Mouse (Mus musculus): ENCODE measurements around the gene Mcf2l. TPM values are rescaled to one million over a fixed set of nuclear protein-coding genes. Genes with fewer than 3 reads are reported as not detected.

Gene Mcf2l
- total RNA-seq, 1 experiment from 2014 or later, result 3.3 TPM

DNA sequence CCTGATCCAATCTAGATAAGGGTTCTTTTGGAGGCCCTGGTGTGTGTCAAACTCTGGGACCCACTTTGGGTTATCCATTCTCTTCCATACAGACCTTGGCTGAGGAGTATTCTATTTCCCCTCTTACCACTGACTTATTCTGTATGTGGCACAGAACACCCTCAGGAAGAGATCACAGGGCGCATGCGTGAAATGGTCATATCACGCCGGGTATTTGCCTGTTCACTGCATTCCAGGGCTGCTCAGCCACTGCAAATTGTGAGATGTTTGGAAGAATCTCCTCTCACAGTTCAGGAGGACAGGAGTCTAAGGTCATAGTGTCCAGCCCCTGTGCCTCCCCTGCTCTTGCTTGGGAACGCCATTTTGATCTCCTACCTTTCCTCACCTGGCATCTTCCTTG, 3.0 kb upstream of the Mcf2l start:
- ATAC-seq (replicated peaks; ENCODE audit: insufficient number of reproducible peaks, low FRiP score, low TSS enrichment, poor library complexity, severe bottlenecking), result no peak

DNA sequence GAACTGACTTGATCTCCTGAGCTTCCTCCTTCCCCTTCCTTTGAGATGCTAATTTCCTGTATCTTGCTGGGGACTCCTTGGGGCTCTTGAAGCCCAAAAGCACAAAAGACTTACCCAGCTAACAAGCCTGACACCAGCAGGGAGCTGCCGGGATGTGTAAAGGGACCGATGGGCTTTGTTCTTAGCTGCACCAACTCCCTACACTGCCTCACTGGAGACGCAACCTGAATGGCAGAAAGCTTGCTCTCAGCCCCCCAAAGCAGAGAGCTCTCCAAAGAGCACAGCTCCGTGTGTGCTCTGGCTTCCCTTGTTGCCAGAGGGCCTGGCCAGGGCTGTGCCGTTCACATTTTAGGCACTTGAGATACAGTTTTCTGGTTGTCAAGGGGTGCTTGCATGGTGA, 2.1 kb upstream of the Mcf2l start:
- ATAC-seq (replicated peaks; ENCODE audit: insufficient number of reproducible peaks, low FRiP score, low TSS enrichment, poor library complexity, severe bottlenecking), result no peak

DNA sequence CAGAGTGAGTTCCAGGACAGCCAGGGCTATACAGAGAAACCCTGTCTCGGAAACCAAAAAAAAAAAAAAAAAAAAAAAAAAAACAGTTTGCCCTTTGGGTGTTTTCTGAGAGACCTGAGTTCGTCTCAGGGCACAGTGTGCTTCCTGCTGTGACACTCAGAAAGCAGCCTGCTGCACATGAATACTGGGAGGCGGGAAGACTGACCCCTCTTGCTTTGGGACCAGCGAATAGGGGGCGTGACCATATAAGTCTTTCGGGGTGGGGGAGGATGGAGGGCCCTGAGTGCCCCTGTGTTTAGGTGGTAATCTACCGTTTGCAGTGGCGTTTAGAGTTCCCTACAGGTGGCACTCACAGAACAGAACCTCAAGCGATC, 636 bp upstream of the Mcf2l start:
- no peak for ATAC-seq (replicated peaks; ENCODE audit: insufficient number of reproducible peaks, low FRiP score, low TSS enrichment, poor library complexity, severe bottlenecking)

DNA sequence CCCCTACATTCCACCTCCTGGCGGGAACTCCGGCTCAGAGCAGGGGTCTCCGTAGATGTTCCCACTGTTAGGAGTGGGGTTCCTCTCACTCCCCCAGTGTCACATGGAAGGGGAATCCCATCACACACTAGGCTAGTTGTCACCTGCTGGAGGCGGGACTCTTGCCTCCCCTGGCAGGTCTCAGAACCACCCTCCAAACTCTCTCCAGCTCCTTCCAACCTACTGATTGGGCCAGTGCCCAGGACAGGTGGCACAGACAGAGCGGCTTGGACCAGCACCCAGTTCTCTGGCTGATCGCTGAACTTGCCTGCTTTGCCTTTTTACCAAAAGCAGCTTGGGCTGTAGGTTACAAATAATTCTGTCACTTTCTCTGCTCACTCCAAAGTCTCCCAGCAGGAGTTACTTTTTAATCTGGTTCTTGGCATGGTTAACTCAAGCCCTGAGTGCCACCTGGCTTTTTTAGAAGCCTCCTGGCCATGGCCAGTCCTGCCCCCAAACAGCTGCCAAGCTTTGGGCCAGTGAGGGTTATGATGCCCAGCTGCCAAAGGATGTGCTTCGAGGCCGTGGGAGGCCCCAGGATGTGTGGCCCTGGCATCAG, 687 bp downstream of the Mcf2l start:
- no peak for ATAC-seq (replicated peaks; ENCODE audit: insufficient number of reproducible peaks, low FRiP score, low TSS enrichment, poor library complexity, severe bottlenecking)

DNA sequence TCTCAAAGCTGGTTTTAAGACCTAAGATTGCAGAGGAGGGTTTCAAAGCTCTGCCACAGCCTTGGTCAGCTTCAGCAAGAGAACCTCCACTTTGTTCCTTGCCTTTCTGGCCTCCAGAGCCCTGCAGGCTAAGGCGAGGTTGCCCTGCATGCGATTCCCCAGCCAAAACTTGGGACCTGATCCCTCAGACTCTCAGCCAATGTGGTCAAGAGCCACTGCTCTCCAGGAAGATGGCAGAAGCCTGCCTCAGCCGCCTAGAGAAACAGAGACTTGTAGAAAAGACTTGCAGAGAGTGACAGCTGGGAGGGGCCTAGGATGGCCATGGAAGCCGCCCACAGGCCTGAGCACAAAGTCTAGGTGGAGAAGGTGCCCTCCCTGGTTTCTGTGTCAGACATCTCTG, 1.4 kb downstream of the Mcf2l start:
- no peak for ATAC-seq (replicated peaks; ENCODE audit: insufficient number of reproducible peaks, low FRiP score, low TSS enrichment, poor library complexity, severe bottlenecking)

DNA sequence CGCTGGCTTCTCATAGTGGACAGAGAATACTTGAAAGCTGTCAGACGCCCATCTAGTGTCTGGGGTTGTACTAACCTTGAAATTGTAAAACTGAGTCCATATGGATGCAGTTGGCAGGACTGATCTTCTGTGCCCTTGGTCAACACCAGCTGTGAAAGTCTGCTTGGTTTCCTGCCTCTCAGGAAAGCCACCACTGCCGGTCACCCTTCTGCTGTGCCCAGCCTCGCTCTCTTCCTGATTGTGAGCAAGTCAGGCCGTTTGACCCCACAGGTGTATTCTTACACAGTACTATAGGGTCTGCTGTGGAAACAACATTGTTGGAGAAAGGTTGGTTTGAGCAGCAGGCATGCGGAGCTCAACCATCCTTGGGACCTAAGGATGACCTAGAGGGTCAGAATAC, 3.5 kb downstream of the Mcf2l start:
- no peak for ATAC-seq (replicated peaks; ENCODE audit: insufficient number of reproducible peaks, low FRiP score, low TSS enrichment, poor library complexity, severe bottlenecking)

DNA sequence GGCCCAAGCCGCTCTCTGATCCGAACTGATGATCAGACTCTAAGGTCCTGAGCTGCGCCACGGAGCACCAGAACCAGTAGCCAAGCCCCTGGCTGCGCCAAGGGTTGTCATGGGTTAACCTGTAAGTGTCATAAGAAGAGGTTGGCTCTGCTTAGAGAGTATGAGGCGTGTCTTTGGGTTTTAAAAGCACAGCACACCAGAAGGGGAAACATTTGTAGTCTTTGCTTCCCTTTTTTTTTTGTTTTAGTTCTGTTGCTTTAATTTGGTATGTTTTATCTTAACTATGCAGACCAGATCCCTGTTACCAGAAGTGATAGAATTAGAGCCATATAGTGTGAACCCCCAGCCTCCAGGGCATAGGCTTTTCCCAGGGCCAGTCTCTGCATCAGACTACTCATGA, 6.6 kb downstream of the Mcf2l start:
- no peak for ATAC-seq (replicated peaks; ENCODE audit: insufficient number of reproducible peaks, low FRiP score, low TSS enrichment, poor library complexity, severe bottlenecking)

DNA sequence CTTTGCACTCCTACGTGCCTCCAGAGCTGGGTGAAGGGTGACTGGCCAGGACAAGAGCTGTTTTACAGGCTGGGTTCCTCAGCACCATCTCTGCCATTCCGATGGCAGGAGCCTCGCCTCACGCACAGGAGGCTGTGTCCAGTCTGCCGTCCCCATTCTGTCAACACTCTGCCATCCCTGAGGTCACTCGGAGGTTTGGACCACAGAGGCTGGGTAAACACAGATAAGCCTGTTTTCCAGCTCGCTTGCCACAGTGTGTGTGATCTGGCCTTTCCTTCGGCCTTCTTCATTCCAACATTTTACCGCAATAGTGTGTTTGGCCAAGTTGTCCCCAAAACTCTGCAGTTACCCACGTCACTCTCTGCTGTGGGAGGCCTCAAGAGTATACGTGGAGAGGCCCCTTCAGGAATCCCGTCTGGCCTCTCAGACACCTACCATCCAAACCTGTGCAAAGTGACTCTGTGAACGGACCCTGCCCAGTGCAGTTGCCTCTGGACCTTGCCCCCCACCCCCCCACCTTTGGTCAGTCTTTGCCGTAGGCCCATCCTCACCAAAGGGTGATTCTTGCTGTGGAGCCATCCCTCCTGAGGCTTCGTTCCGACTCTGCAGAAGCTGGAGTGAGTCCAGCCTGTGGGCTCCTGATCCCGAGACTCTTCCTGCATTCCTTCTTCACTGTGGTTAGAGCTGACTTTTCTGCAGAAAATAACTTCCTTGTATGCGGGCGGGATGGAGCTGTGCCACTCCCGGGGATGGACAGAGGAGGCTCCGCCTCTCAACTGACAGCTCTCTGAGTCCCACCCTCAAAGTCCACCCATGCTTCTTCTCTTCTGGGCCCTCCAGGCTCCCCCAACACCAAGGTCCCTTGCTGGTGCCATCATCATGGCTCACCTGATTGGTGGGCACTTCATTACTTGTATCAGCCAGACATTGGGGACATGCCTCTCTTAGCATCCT, 9.7 kb downstream of the Mcf2l start:
- no peak for ATAC-seq (replicated peaks; ENCODE audit: insufficient number of reproducible peaks, low FRiP score, low TSS enrichment, poor library complexity, severe bottlenecking)

DNA sequence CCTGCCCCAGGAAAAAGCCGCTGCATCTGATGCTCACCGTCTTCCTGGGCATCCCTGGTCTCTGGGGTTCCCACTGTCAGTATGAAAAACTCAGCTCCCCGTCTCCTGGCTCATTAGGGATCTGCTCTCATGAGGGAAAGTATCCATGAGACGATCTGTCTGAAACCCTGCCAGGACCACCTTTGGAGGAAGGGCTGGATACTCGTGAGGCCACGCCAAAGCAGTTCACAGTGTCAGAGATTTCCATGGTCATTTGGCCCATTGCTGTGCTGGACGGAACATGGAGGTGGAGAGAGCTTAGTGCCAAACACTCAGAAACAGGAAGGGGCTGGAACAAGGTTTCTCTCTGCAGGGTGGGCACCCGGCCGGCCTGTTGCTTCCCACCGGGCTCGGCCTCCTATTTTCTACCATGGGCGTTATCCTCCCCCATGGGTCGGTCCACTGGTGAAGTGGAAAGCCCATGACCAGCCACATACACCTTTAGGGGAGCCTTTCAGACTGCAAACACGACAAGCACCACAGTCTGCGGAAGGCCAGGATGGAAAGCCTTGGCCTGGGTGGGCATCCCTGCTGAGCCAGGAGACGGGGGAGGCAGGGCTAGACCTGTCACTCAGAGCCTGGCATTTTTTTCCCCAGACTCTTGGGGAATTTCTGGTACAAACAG, 14.3 kb downstream of the Mcf2l start:
- ATAC-seq (replicated peaks; ENCODE audit: insufficient number of reproducible peaks, low FRiP score, low TSS enrichment, poor library complexity, severe bottlenecking), result no peak

DNA sequence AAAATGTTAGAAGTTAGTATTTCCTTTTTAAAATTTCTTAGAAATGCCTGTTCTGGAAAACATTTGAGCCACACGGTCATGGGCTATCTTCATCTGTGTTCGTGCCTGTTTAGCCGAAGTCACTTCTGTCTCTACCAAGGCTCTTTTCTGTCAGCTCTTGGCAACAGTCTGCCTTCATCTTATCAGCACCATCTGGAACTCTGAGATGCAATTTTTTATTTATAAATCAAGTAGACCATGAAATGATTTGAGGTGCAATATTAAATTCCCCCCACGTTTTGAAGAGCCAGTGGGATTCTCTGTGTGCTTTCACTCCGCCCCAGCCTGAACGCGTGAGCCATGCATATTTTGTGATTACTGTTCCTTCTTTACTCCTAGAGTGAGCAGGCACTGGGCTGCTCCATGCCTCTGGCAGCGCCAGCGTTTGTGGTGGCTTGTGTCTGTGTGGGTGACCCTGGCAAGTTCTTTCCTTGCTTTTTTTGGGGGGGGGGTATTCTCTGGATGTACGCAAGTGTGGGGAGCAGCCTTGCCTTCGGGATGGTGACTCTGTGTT, 15.5 kb downstream of the Mcf2l start:
- ATAC-seq (replicated peaks; ENCODE audit: insufficient number of reproducible peaks, low FRiP score, low TSS enrichment, poor library complexity, severe bottlenecking), result no peak

DNA sequence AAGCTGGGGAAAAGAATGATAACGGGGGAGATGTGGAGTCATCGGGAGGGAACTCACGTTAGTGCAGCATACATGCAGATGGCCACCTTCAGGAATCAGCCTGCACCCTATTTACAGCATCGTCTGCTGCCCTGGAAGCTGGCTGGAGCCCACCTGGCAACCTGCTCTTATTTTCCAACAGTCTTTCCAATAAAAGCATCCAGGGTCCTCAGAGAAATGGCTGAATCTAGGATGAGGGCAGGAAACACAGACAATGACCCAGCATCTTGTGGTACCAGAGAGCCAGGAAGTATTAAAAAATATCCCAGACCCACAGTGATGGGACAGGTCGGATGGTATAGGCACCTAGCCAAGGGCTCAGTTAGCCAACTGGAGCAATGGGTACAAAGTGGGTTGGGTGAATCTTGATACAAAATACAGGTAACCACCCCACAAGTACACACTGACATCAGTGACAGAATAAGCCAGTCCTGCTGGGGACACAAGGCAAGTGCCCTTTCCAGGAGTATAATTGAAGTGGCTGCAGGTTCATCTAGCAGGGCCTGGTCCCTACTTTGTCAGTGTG, 19.4 kb downstream of the Mcf2l start:
- no peak for ATAC-seq (replicated peaks; ENCODE audit: insufficient number of reproducible peaks, low FRiP score, low TSS enrichment, poor library complexity, severe bottlenecking)

DNA sequence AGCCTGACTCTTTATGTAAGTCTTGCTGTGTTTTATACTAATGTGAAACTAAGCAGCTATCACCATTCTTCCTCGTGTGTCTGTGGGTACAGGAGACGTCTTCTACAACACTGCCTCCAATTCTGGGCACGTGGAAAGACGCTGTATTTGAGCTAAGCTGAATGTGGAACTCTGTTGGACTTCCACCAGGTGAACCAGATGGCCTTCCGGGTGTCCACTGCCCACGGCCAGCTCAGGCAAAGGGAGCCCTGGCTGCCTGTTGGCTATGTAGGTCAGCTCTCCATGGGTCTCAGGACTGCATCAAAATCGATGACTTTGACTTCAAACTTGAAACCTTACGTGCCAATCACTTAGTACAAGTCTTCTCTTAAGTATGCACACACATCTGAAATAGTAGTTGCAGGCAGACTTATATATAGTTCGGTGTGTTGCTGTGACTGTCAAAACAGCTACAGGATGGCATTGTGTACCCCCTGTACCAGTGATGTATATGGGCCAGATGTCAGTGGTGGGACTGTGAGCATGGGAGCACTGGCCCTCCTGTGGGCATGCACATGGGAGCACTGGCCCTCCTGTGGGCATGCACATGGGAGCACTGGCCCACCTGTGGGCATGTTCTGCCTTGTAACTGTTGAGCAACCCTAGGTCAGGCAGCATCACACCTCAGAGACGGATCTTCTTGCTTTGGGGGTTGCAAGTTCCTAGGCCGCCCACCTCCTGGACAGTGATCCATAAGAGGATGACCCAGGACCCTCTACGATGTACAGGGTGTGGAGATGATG, 20.4 kb downstream of the Mcf2l start:
- ATAC-seq (replicated peaks; ENCODE audit: insufficient number of reproducible peaks, low FRiP score, low TSS enrichment, poor library complexity, severe bottlenecking), result no peak

DNA sequence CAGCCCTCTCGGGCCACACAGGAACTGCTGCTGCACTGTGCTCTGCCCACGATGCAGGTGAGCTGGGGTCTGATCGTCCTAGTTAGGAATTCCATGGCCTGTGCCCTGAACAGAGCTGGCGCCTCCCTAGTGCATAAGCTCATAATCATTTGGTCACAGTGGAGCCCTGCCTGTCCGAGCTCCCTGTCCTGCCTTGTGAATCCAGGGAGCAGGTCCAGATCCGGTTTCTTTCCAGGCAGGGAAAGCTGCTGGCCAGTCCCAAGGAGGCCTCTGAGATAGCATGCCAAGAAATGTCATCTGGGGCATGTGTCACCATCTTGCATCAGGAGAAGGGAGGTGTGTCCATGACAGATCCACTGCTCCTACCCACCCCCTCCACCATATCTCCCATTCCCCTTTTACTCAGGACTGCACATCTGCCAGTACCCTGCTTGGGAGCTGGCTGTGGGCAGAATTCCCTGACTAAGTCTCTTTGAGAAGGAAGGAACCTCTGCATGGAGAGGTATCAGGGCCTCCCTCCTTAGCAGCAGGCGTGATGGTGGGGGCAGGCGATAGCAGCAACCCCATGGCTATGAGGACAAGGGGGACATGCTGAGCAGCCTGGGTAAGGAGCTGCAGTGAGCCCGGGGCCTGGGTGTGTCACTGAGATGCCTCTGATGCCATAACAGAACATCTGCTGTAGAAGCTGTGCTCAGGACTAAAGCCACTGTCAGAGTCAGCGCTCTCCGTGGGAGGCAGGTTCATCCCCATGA, 21.4 kb downstream of the Mcf2l start:
- no peak for ATAC-seq (replicated peaks; ENCODE audit: insufficient number of reproducible peaks, low FRiP score, low TSS enrichment, poor library complexity, severe bottlenecking)

DNA sequence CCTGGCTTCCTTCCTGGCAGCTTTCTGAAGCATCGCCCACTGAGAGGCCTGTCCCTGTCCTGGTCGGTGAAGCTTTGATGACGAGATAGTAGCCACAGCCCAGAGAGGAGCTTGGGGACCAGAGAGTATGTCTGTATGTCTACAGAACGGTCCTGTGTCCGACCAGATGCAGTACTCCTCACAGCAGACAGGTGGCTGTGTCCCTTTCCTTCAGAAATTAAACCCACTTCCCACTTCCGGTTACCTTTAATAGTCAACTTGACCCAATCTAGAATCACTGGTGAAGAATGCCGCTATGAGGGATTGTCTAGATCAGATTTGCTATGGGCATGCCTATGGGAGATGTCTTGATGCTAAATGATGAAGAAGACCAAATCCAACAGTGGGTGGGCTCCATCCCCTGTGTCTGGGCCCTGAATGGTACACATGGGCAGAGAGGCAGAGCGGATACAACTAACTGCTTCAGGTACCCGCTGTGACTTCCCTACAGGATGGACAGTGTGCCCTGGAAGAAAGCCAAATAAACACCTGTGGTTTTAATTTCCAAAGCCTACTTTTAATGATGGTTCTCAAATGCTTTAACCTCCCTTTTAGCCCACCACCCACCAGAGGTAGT, 22.0 kb downstream of the Mcf2l start:
- no peak for ATAC-seq (replicated peaks; ENCODE audit: insufficient number of reproducible peaks, low FRiP score, low TSS enrichment, poor library complexity, severe bottlenecking)

DNA sequence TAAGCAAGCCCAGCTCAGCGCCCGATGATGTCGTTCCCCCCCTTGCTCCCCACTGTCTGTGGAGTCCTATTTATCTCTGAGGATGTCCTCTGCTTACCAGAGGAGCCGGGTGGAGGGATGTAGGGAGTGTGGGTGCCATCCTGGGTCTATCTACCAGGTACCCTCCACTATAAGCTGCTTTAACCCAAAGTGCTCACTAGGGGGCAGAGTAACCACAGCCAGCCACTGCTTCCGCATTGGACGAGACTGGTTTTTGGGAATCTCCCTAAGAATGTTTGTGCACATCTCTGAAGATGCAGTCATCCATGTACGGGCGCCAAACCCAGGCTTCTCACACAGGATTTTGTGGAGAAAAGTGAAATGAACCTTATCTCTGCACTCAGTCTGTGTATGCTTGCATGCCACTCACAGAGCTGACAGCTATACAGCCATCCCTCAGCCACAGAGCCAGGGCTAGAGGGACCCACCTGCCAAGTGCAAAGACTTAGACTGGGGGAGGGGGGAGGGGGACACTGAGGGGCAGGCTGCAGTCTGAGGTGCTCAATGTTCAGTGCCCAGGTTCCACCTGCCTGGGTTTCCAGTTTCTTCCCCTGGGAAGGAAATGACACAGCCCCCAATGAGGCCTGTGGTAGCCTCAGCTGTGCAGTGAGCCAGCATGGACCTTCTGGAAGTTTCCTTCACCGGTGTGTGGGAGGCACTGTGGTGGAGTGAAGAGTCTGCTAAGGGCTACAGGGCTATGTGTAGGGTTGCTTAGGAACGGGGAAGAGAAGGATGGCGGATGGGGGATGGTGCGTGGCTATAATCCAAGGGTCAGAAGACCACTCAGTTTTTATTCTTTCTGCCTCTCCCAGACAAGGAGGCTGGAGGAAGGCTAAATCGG, 23.1 kb downstream of the Mcf2l start:
- no peak for ATAC-seq (replicated peaks; ENCODE audit: insufficient number of reproducible peaks, low FRiP score, low TSS enrichment, poor library complexity, severe bottlenecking)

DNA sequence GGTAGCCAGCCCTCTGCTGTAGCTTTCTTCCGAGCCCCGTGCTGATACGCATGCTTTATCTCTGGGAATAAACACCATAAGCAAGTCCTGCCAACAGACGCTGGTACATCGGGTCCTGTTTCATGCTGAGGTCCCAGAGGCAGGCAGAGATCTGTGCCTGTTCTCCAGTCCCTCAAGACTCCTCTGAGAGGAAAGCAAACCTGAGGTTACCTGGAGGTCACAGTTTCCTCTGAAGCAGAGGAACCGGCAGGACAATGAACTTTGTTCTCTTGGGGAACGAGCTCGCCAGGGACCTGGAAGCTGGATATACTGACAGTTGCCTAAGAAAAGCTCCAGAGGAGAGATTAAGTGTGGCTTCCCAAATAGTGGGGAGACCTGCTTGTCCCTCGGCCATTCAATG, 24.2 kb downstream of the Mcf2l start:
- no peak for ATAC-seq (replicated peaks; ENCODE audit: insufficient number of reproducible peaks, low FRiP score, low TSS enrichment, poor library complexity, severe bottlenecking)

Data from monocyte, adult 5-6 weeks (primary cell).